Mouse (Mus musculus): ENCODE results near the gene Gtpbp1. TPM values are rescaled to one million over a fixed set of nuclear protein-coding genes. Genes with fewer than 3 reads are reported as not detected.

The Gtpbp1 gene
- polyA plus RNA-seq, 1 experiment from 2014 or later = 61.8 TPM

GRCm38 (mm10) chr15:79681973-79682372 is 8.7 kb upstream of the Gtpbp1 start:
- Histone ChIP-seq H3K4me2 (peak overlapping the region; percentile 97), H3K4me3 (ENCODE audit: low read depth, low read length) (no peak overlapping the region), H3K4me1 (replicated peaks; ENCODE audit: control insufficient read depth, insufficient read depth, low read length) (peaks cover 49% of the 10 kb centered on the region), H3K27ac (ENCODE audit: low read depth, low read length) (peak overlapping the region; percentile 5; the same call in 1 of the 2 replicates), H3K9me3 (ENCODE audit: control insufficient read depth, low read length) (no peaks in the 10 kb centered on the region), H3K27me3 (replicated peaks; ENCODE audit: control insufficient read depth, insufficient read depth, low read length) (no peaks in the 10 kb centered on the region), H3K9ac (ENCODE audit: low read depth, low read length) (no peak overlapping the region; the same call in 1 of the 2 replicates), H3K36me3 (ENCODE audit: control insufficient read depth, insufficient read depth, low read length) (peaks cover 5% of the 10 kb centered on the region)
- WGBS = 72% methylated on average over 4 of the region's 4 CpGs
- peak; percentile 43; the same call in 1 of the 2 replicates for ATAC-seq (replicated peaks; ENCODE audit: low FRiP score)
- no peak for DNase-seq (ENCODE audit: low spot score)

DNA sequence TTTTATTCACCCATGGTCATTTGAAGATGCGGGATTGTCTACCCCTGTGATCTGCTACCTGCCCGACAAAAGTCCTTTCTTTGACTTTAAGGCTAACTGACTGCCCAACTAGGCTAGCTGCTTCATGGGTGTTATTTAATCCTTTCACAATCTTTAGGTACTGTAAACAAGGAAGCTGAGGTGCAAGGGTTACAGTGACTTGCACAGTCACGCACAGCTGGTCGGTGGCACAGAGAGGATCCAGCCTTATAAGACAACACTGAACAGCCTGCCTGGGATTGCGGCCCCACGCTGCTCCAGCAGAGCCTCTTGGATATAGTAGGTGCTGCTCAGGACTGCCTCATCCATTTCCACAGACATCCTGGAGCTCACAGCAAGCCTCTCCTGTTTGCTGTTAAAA is 7.5 kb upstream of the Gtpbp1 start:
- Histone ChIP-seq H3K36me3 (ENCODE audit: control insufficient read depth, insufficient read depth, low read length) (peaks cover 5% of the 10 kb centered on the region), H3K4me1 (replicated peaks; ENCODE audit: control insufficient read depth, insufficient read depth, low read length) (peaks cover 49% of the 10 kb centered on the region), H3K27ac (ENCODE audit: low read depth, low read length) (peak overlapping the region; percentile 64; the same call in 1 of the 2 replicates), H3K4me2 (peak overlapping the region; percentile 97), H3K9me3 (ENCODE audit: control insufficient read depth, low read length) (no peaks in the 10 kb centered on the region), H3K4me3 (ENCODE audit: low read depth, low read length) (peak overlapping the region; percentile 95), H3K27me3 (replicated peaks; ENCODE audit: control insufficient read depth, insufficient read depth, low read length) (no peaks in the 10 kb centered on the region), H3K9ac (ENCODE audit: low read depth, low read length) (peak overlapping the region; percentile 50)
- no peak for ATAC-seq (replicated peaks; ENCODE audit: low FRiP score)
- no peak for DNase-seq (ENCODE audit: low spot score)
- WGBS = 73% methylated on average over 6 of the region's 6 CpGs

DNA sequence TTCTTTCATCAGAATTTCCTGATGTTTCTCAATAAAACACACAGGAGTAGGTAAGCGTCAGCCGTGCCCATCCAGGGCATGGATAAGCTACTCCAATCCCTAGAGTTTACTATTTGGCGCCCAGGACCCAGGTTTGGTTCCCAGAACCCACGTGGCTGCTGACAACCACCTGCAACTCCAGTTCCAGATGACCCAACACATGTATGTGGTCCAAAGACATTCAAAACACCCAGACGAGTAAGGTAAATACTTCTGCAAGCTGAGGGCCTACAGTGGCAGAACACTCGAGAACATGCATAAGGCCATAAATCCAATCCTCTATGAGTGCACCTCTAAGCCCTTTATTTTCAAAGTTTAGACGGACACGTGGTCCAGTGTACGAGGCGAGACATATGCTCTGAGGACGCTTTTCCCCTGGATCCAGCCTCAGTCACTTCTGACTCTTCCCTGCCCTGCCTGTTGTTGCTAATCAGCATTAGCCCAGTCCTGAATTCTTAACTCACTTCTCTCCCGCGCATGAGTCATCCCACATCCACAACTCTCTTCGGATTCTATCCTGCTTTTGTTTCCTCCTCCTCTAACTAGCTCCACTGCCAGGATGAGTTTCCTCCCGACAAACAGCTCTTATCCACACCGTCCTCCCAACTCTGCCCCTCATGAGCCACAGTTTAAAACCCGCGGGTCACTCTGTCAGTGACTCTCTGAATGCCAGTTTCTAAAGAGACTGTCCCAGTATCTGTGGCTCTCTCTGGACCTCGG is 6.8 kb upstream of the Gtpbp1 start:
- WGBS = 53% methylated on average over 19 of the region's 19 CpGs
- Histone ChIP-seq H3K27me3 (replicated peaks; ENCODE audit: control insufficient read depth, insufficient read depth, low read length) (no peaks in the 10 kb centered on the region), H3K9me3 (ENCODE audit: control insufficient read depth, low read length) (no peaks in the 10 kb centered on the region), H3K27ac (ENCODE audit: low read depth, low read length) (peak overlapping the region; percentile 64; the same call in 1 of the 2 replicates), H3K4me1 (replicated peaks; ENCODE audit: control insufficient read depth, insufficient read depth, low read length) (peaks cover 54% of the 10 kb centered on the region), H3K36me3 (ENCODE audit: control insufficient read depth, insufficient read depth, low read length) (peaks cover 5% of the 10 kb centered on the region), H3K4me3 (ENCODE audit: low read depth, low read length) (peak overlapping the region; percentile 95), H3K4me2 (peak overlapping the region; percentile 97), H3K9ac (ENCODE audit: low read depth, low read length) (peak overlapping the region; percentile 97)
- DNase-seq (ENCODE audit: low spot score) (no peak), ATAC-seq (replicated peaks; ENCODE audit: low FRiP score) (no peak)

- peak overlapping the region; percentile 97 for H3K9ac ChIP-seq (ENCODE audit: low read depth, low read length)
- H3K4me2 ChIP-seq = peak overlapping the region; percentile 97
- no peak for ATAC-seq (replicated peaks; ENCODE audit: low FRiP score)
- H3K36me3 ChIP-seq (ENCODE audit: control insufficient read depth, insufficient read depth, low read length) = peaks cover 2% of the 10 kb centered on the region
- H3K9me3 ChIP-seq (ENCODE audit: control insufficient read depth, low read length) = no peaks in the 10 kb centered on the region
- no peak for DNase-seq (ENCODE audit: low spot score)
- H3K27ac ChIP-seq (ENCODE audit: low read depth, low read length) = peak overlapping the region; percentile 96; the same call in 1 of the 2 replicates
- 84% methylated on average over 6 of the region's 6 CpGs for WGBS
- H3K27me3 ChIP-seq (replicated peaks; ENCODE audit: control insufficient read depth, insufficient read depth, low read length) = no peaks in the 10 kb centered on the region
- H3K4me1 ChIP-seq (replicated peaks; ENCODE audit: control insufficient read depth, insufficient read depth, low read length) = peaks cover 61% of the 10 kb centered on the region
- peak overlapping the region; percentile 95 for H3K4me3 ChIP-seq (ENCODE audit: low read depth, low read length)
These were observed 6.0 kb upstream of the Gtpbp1 start for GRCm38 (mm10) chr15:79684616-79685015.

DNA sequence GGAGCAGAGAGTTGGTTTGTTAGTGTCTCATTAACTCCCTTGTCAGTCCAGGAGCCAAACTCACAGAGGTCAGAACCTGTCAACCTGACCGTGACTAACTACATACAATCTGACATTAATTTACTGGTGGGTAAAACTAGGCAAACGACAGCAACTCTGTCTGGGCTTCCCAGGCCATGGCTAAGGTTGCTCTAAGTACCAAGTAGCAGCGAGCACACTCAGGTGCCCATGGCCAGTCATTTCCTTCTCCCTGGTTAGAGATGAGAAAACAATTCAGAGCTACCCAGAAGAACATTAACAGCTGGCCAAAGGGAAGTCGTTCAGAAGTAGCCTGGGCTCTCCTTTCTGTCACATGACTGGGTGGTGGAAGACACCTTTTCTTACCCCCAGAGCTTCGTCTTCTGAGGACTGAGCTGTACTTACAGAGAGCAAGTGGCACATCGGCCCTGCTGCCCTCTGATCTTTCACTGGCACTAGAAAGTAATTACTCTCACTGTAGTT is 5.5 kb upstream of the Gtpbp1 start:
- Histone ChIP-seq H3K27me3 (replicated peaks; ENCODE audit: control insufficient read depth, insufficient read depth, low read length) (no peaks in the 10 kb centered on the region), H3K36me3 (ENCODE audit: control insufficient read depth, insufficient read depth, low read length) (no peaks in the 10 kb centered on the region), H3K4me2 (peak overlapping the region; percentile 97), H3K4me1 (replicated peaks; ENCODE audit: control insufficient read depth, insufficient read depth, low read length) (peaks cover 62% of the 10 kb centered on the region), H3K9ac (ENCODE audit: low read depth, low read length) (peak overlapping the region; percentile 97), H3K4me3 (ENCODE audit: low read depth, low read length) (peak overlapping the region; percentile 95), H3K27ac (ENCODE audit: low read depth, low read length) (peak overlapping the region; percentile 96), H3K9me3 (ENCODE audit: control insufficient read depth, low read length) (no peaks in the 10 kb centered on the region)
- ATAC-seq (replicated peaks; ENCODE audit: low FRiP score) (no peak), DNase-seq (ENCODE audit: low spot score) (no peak)
- WGBS = 34% methylated on average over 6 of the region's 6 CpGs

- peak; percentile 11; the same call in 1 of the 2 replicates for ATAC-seq (replicated peaks; ENCODE audit: low FRiP score)
- WGBS = 7% methylated on average over 15 of the region's 15 CpGs
These were observed 4.4 kb upstream of the Gtpbp1 start for GRCm38 (mm10) chr15:79686046-79686869.

GRCm38 (mm10) chr15:79687175-79687574 is 3.5 kb upstream of the Gtpbp1 start:
- DNase-seq (ENCODE audit: low spot score) = no peak

More at GRCm38 (mm10) chr15:79686046-79686869, 4.4 kb upstream of the Gtpbp1 start:
- H3K9me3 ChIP-seq (ENCODE audit: control insufficient read depth, low read length) = no peaks in the 10 kb centered on the region
- no peaks in the 10 kb centered on the region for H3K36me3 ChIP-seq (ENCODE audit: control insufficient read depth, insufficient read depth, low read length)
- H3K27ac ChIP-seq (ENCODE audit: low read depth, low read length) = peak overlapping the region; percentile 96
- H3K4me3 ChIP-seq (ENCODE audit: low read depth, low read length) = peak overlapping the region; percentile 95
- H3K4me1 ChIP-seq (replicated peaks; ENCODE audit: control insufficient read depth, insufficient read depth, low read length) = peaks cover 59% of the 10 kb centered on the region
- H3K9ac ChIP-seq (ENCODE audit: low read depth, low read length) = peak overlapping the region; percentile 97
- DNase-seq (ENCODE audit: low spot score) = peak; percentile 41
- no peaks in the 10 kb centered on the region for H3K27me3 ChIP-seq (replicated peaks; ENCODE audit: control insufficient read depth, insufficient read depth, low read length)
- H3K4me2 ChIP-seq = peak overlapping the region; percentile 97

GRCm38 (mm10) chr15:79687646-79688267 is 2.9 kb upstream of the Gtpbp1 start, which contains the start of gene Josd1:
Gene Josd1 (minus strand): TSS chr15:79687919.
- peak; percentile 70 for ATAC-seq (replicated peaks; ENCODE audit: low FRiP score)
- H3K4me1 ChIP-seq (replicated peaks; ENCODE audit: control insufficient read depth, insufficient read depth, low read length) = peaks cover 63% of the 10 kb centered on the region
- DNase-seq (ENCODE audit: low spot score) = peak; percentile 99
- H3K36me3 ChIP-seq (ENCODE audit: control insufficient read depth, insufficient read depth, low read length) = no peaks in the 10 kb centered on the region
- peak within 1 kb of the TSS; percentile 97 for H3K9ac ChIP-seq (ENCODE audit: low read depth, low read length)
- peak within 1 kb of the TSS; percentile 97 for H3K4me2 ChIP-seq
- H3K27me3 ChIP-seq (replicated peaks; ENCODE audit: control insufficient read depth, insufficient read depth, low read length) = no peaks in the 10 kb centered on the region
- WGBS = under 1% methylated on average over 65 of the region's 72 CpGs
- no peaks in the 10 kb centered on the region for H3K9me3 ChIP-seq (ENCODE audit: control insufficient read depth, low read length)
- H3K4me3 ChIP-seq (ENCODE audit: low read depth, low read length) = peak within 1 kb of the TSS; percentile 95
- peak within 1 kb of the TSS; percentile 96 for H3K27ac ChIP-seq (ENCODE audit: low read depth, low read length)

More at GRCm38 (mm10) chr15:79687175-79687574, 3.5 kb upstream of the Gtpbp1 start:
- Histone ChIP-seq H3K27me3 (replicated peaks; ENCODE audit: control insufficient read depth, insufficient read depth, low read length) (no peaks in the 10 kb centered on the region), H3K9ac (ENCODE audit: low read depth, low read length) (peak overlapping the region; percentile 97), H3K36me3 (ENCODE audit: control insufficient read depth, insufficient read depth, low read length) (no peaks in the 10 kb centered on the region), H3K4me2 (peak overlapping the region; percentile 97), H3K9me3 (ENCODE audit: control insufficient read depth, low read length) (no peaks in the 10 kb centered on the region), H3K27ac (ENCODE audit: low read depth, low read length) (peak overlapping the region; percentile 96), H3K4me3 (ENCODE audit: low read depth, low read length) (peak overlapping the region; percentile 95), H3K4me1 (replicated peaks; ENCODE audit: control insufficient read depth, insufficient read depth, low read length) (peaks cover 63% of the 10 kb centered on the region)
- ATAC-seq (replicated peaks; ENCODE audit: low FRiP score) = no peak
- WGBS = under 1% methylated on average over 29 of the region's 33 CpGs
